In genomic region chr2:153445137-153446016, GRCm38 (mm10) we compare ENCODE assay signal across 8 mouse cellular contexts. TPM values are rescaled to one million over a fixed set of nuclear protein-coding genes. Genes with fewer than 3 reads are reported as not detected.
DNase-seq lines count a peak whose midpoint lies in the region; ATAC-seq and TF ChIP-seq lines count a peak whose summit lies in the region.

No protein-coding gene starts in this region.

- no peaks in the 10 kb centered on the region for H3K9me3 ChIP-seq in forebrain, embryonic 13.5 days (replicated peaks)
- H3K9me3 ChIP-seq in kidney, embryonic 15.5 days (replicated peaks), result no peaks in the 10 kb centered on the region

- 1% methylated on average over 59 of the region's 59 CpGs for WGBS in kidney, adult 2 months
- under 1% methylated on average over 58 of the region's 59 CpGs for WGBS in forebrain, embryonic 13.5 days
- WGBS in kidney, embryonic 15.5 days, result under 1% methylated on average over 59 of the region's 59 CpGs

- ATAC-seq in forebrain, embryonic 13.5 days, result peak; percentile 63
- ATAC-seq in kidney, embryonic 15.5 days (replicated peaks; ENCODE audit: low FRiP score), result peak; percentile 41
- ATAC-seq in inflammation-experienced regulatory T-cells, adult 6 months, result no peak

- H3K36me3 ChIP-seq in kidney, adult 2 months (ENCODE audit: control insufficient read depth, insufficient read depth, low read length), result no peaks in the 10 kb centered on the region
- no peaks in the 10 kb centered on the region for H3K36me3 ChIP-seq in forebrain, embryonic 13.5 days (ENCODE audit: poor library complexity, severe bottlenecking)
- H3K36me3 ChIP-seq in kidney, embryonic 15.5 days, result no peaks in the 10 kb centered on the region

- peak overlapping the region; percentile 89 for H3K9ac ChIP-seq in forebrain, embryonic 13.5 days
- peak overlapping the region; percentile 76 for H3K9ac ChIP-seq in kidney, embryonic 15.5 days

- H3K4me3 ChIP-seq in kidney, adult 2 months (ENCODE audit: insufficient read depth, low read depth, low read length), result peak overlapping the region; percentile 94
- peak overlapping the region; percentile 84 for H3K4me3 ChIP-seq in forebrain, embryonic 13.5 days
- H3K4me3 ChIP-seq in kidney, embryonic 15.5 days (replicated peaks), result peak overlapping the region; percentile 80

- no peak for TF ChIP-seq POLR2A in kidney, adult 2 months (IDR thresholded peaks at IDR 0.05; ENCODE audit: low read depth, low read length)

- H3K4me1 ChIP-seq in kidney, adult 2 months (ENCODE audit: control insufficient read depth, insufficient read depth, low read length), result peaks cover 14% of the 10 kb centered on the region
- H3K4me1 ChIP-seq in forebrain, embryonic 13.5 days, result peaks cover 34% of the 10 kb centered on the region
- H3K4me1 ChIP-seq in kidney, embryonic 15.5 days, result peaks cover 48% of the 10 kb centered on the region

- peak overlapping the region; percentile 66 for H3K27ac ChIP-seq in kidney, adult 2 months (ENCODE audit: insufficient read depth, low read depth, low read length)
- H3K27ac ChIP-seq in forebrain, embryonic 13.5 days, result peak overlapping the region; percentile 98
- peak overlapping the region; percentile 94 for H3K27ac ChIP-seq in kidney, embryonic 15.5 days

- peak overlapping the region; percentile 99 for H3K4me2 ChIP-seq in forebrain, embryonic 13.5 days
- H3K4me2 ChIP-seq in kidney, embryonic 15.5 days, result peak overlapping the region; percentile 97

- no peaks in the 10 kb centered on the region for H3K27me3 ChIP-seq in kidney, adult 2 months (replicated peaks; ENCODE audit: control insufficient read depth, insufficient read depth, low read length)
- no peaks in the 10 kb centered on the region for H3K27me3 ChIP-seq in forebrain, embryonic 13.5 days
- no peaks in the 10 kb centered on the region for H3K27me3 ChIP-seq in kidney, embryonic 15.5 days

- no peak for DNase-seq in kidney, adult 2 months
- no peak for DNase-seq in kidney, adult 11 months
- peak; percentile 64 for DNase-seq in R1 (ENCODE audit: low read depth, low spot score)
- peak; percentile 61 for DNase-seq in mesoderm, embryonic 11.5 days (ENCODE audit: low read depth, low spot score)
- DNase-seq in testis, postnatal 10 days (ENCODE audit: low spot score), result peak; percentile 61

- no peak for TF ChIP-seq CTCF in kidney, adult 2 months (conservative IDR thresholded peaks at IDR 0.05; ENCODE audit: insufficient read depth, insufficient read length, low read depth, low read length)

RNA-seq across cellular contexts. Expression of gene 4930404H24Rik, which starts 47.2 kb away (rescaled TPM):
- polyA plus RNA-seq in kidney, adult 2 months (2012; rRNA removed), result not detected in 2 replicates
- not detected in 2 replicates for polyA plus RNA-seq in forebrain, embryonic 13.5 days (2015; fragmentation: Nextera tagmentation; extraction: Ambion mirVana)
- not detected in 2 replicates for polyA plus RNA-seq in kidney, embryonic 15.5 days (2015; fragmentation: Nextera tagmentation; extraction: Ambion mirVana)
- not detected for polyA plus RNA-seq in inflammation-experienced regulatory T-cells, adult 6 months (2017; shearing (Covaris generic))

Comparison
In these comparisons a context has a peak if more than half of its experiments do, and no peak if none do; other contexts are left out.
1. DNase-seq: peak in R1 (single experiment), mesoderm, embryonic 11.5 days (single experiment) and testis, postnatal 10 days (single experiment); none in kidney, adult 2 months (single experiment) and kidney, adult 11 months (single experiment).
2. Peak in every context shown above with its lines, with median percentiles within 50 percentile points of each other: H3K27ac ChIP-seq and H3K4me3 ChIP-seq.